Mouse (Mus musculus) cerebellum, postnatal 14 days (tissue): ENCODE data around the gene Ctsm.
"Not testable (repeated sequence)": the region's sequence is repeated elsewhere in the genome, so short reads cannot be mapped to it uniquely, and the experiment has no call there.

Source experiments
- DNase-seq, 2 experiments: peaks; one replicate each; pipeline ENCODE4 v3.0.0; 2021; ENCODE audit warnings: mixed read lengths in 2 of 2

Gene Ctsm

DNA sequence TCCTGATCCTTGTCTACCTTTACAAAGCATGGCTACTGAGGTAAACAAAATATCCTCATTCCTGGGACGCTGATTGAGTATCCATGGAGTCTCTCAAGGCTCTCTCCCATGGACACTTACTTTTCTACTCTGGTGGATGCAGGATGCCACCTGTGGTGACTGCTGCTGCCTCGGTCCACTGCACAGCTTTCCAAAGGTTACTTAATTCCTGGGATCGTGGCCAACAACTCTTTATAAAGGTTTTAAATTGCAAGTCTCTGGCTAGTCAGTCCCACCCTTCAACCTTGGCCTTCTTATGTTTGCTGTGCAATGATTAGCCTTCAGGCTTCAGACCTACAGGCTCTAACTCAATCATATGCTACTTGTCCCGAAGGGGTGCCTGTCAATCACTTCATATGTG lies at the start of gene Ctsm:
Gene Ctsm (minus strand): TSS at position 209 of the 400 bp plus-strand sequence.
- DNase-seq: no peak

DNA sequence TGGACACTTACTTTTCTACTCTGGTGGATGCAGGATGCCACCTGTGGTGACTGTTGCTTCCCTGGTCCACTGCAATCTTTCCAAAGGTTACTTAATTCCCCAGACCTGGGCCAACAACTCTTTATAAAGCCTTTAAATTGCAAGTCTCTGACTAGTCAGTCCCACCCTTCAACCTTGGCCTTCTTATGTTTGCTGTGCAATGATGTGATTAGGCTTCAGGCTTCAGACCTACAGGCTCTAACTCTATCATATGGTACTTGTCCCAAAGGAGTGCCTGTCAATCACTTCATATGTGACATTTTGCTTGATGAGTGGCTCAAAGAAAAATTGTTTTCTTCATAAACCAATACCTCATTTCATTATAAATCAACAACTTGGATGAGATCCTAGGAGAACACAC lies 28.4 kb upstream of the Ctsm start, which contains the start of gene Cts3:
Gene Cts3 (minus strand): TSS at position 101 of the 400 bp plus-strand sequence.
- no peak for DNase-seq

DNA sequence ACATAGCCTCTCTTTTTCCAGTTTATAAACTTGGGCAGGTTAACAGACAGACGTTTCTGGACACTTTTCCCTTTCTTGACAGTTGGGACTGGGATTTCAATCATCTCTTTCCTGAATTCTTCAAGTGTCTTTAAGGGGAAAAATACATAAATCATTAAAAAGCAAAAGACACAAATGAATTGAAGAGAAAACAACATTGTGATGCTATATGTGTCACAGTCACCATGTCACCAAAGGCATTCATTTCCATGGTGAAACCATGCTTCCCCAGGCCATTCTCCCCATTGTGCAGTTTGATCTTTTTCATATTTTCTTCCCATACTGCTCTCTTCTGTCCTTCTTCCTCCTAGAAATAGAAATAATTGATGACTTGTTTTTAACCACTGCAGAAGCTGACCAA lies 26.4 kb upstream of the Ctsm start, which contains the start of gene Gm49352:
Gene Gm49352 (minus strand): TSS at position 101 of the 400 bp plus-strand sequence.
- DNase-seq: not testable (repeated sequence)
